Mouse (Mus musculus) spleen, adult 2 months (tissue): ENCODE measurements around the gene Npas3. TPM values are rescaled to one million over a fixed set of nuclear protein-coding genes. Genes with fewer than 3 reads are reported as not detected.

Experiments
- DNase-seq, 2 experiments: peaks; one replicate each; pipeline versions ENCODE4 v3.0.0 to v3.0.0-alpha.2; 2012 to 2021; ENCODE audit warnings: low spot score in 2 of 2, low read depth in 1 of 2
- H3K27ac ChIP-seq: fragments of 200-500 bp; 2 replicates; pipeline ENCODE4 v1.5.1; 2012; ENCODE audit warnings: low read length, inconsistent platforms; ENCODE audit not compliant: insufficient read depth
- H3K27me3 ChIP-seq: fragments of 200-500 bp; 2 replicates; pipeline ENCODE4 v1.6.1; 2012; ENCODE audit warnings: mild to moderate bottlenecking, moderate library complexity, low read length, inconsistent platforms; ENCODE audit not compliant: control insufficient read depth, insufficient read depth
- H3K36me3 ChIP-seq: fragments of 200-500 bp; 2 replicates; pipeline ENCODE4 v1.6.1; 2012; ENCODE audit warnings: mild to moderate bottlenecking, low read length, inconsistent platforms; ENCODE audit not compliant: control insufficient read depth, insufficient read depth
- H3K4me1 ChIP-seq: fragments of 200-500 bp; 2 replicates; pipeline ENCODE4 v1.6.1; 2011; ENCODE audit warnings: inconsistent platforms; ENCODE audit not compliant: control insufficient read depth, insufficient read depth, insufficient read length
- H3K4me3 ChIP-seq: fragments of 200-500 bp; 2 replicates; pipeline ENCODE4 v1.5.1; 2011; ENCODE audit warnings: mild to moderate bottlenecking, inconsistent platforms; ENCODE audit not compliant: insufficient read depth, insufficient read length; ENCODE audit errors: extremely low read depth
- CTCF ChIP-seq: fragments of 200-500 bp; IDR thresholded peaks from 2 replicates; pipeline ENCODE4 v1.5.1; 2011; ENCODE audit warnings: mild to moderate bottlenecking, inconsistent platforms; ENCODE audit not compliant: insufficient read depth, insufficient read length, insufficient replicate concordance; ENCODE audit errors: extremely low read depth
- POLR2A ChIP-seq: fragments of 200-500 bp; IDR thresholded peaks from 2 replicates; pipeline ENCODE4 v1.6.1; 2011; ENCODE audit warnings: low read depth, low read length, inconsistent platforms
- WGBS: fragments of 180-500 bp; shearing (Covaris S2); methylation state at CpG from one replicate; pipeline ENCODE4 v1.1.7; 2018; 5-methylcytosine and 5-hydroxymethylcytosine counted together
- polyA plus RNA-seq: library from polyadenylated mRNA; depleted of rRNA; stranded (reverse); fragments of >200 nt; gene quantifications from 2 replicates; pipeline ENCODE4 v1.2.3, GENCODE M21; 2012

The Npas3 gene
- polyA plus RNA-seq, 1 experiment: 0.26 TPM

GRCm38 (mm10) chr12:54004606-54005005 lies 756.1 kb downstream of the Npas3 start:
- no peak for DNase-seq
- TF ChIP-seq CTCF: no peak
- TF ChIP-seq POLR2A: no peak
- 84% methylated on average over 8 of the region's 8 CpGs for WGBS

GRCm38 (mm10) chr12:54005546-54005945 lies 757.1 kb downstream of the Npas3 start:
- 69% methylated on average over 4 of the region's 4 CpGs for WGBS

More at GRCm38 (mm10) chr12:54004606-54005005, 756.1 kb downstream of the Npas3 start:
- H3K36me3 ChIP-seq: no peaks in the 10 kb centered on the region
- H3K27me3 ChIP-seq: no peaks in the 10 kb centered on the region
- no peaks in the 10 kb centered on the region for H3K4me1 ChIP-seq
- no peak overlapping the region for H3K4me3 ChIP-seq
- H3K27ac ChIP-seq: no peak overlapping the region

GRCm38 (mm10) chr12:54015304-54015703 lies 766.8 kb downstream of the Npas3 start:
- no peak for DNase-seq

More at GRCm38 (mm10) chr12:54005546-54005945, 757.1 kb downstream of the Npas3 start:
- TF ChIP-seq POLR2A (no peak), CTCF (no peak)
- Histone ChIP-seq H3K36me3 (no peaks in the 10 kb centered on the region), H3K27me3 (no peaks in the 10 kb centered on the region), H3K27ac (no peak overlapping the region), H3K4me3 (no peak overlapping the region), H3K4me1 (no peaks in the 10 kb centered on the region)
- DNase-seq: no peak

GRCm38 (mm10) chr12:54017949-54018348 lies 769.5 kb downstream of the Npas3 start:
- no peak overlapping the region for H3K27ac ChIP-seq
- no peaks in the 10 kb centered on the region for H3K36me3 ChIP-seq
- no peak for TF ChIP-seq POLR2A
- no peak for TF ChIP-seq CTCF
- no peaks in the 10 kb centered on the region for H3K27me3 ChIP-seq
- WGBS: 92% methylated on average over 8 of the region's 8 CpGs
- no peaks in the 10 kb centered on the region for H3K4me1 ChIP-seq
- DNase-seq: no peak
- no peak overlapping the region for H3K4me3 ChIP-seq

More at GRCm38 (mm10) chr12:54015304-54015703, 766.8 kb downstream of the Npas3 start:
- Histone ChIP-seq H3K4me1 (no peaks in the 10 kb centered on the region), H3K4me3 (no peak overlapping the region), H3K36me3 (no peaks in the 10 kb centered on the region), H3K27me3 (no peaks in the 10 kb centered on the region), H3K27ac (no peak overlapping the region)
- TF ChIP-seq POLR2A (no peak), CTCF (no peak)

- no peak overlapping the region for H3K4me3 ChIP-seq
- TF ChIP-seq POLR2A (no peak), CTCF (no peak)
- WGBS: 95% methylated on average over 8 of the region's 8 CpGs
- no peak for DNase-seq
- H3K27ac ChIP-seq: no peak overlapping the region
- H3K27me3 ChIP-seq: no peaks in the 10 kb centered on the region
- H3K36me3 ChIP-seq: no peaks in the 10 kb centered on the region
- H3K4me1 ChIP-seq: no peaks in the 10 kb centered on the region
These were observed 771.5 kb downstream of the Npas3 start for GRCm38 (mm10) chr12:54019979-54020378.

- no peak overlapping the region for H3K4me3 ChIP-seq
- 76% methylated on average over 8 of the region's 8 CpGs for WGBS
These were observed 786.3 kb downstream of the Npas3 start for GRCm38 (mm10) chr12:54034666-54035346.

GRCm38 (mm10) chr12:54037602-54038001 lies 789.1 kb downstream of the Npas3 start:
- Histone ChIP-seq H3K4me1 (no peaks in the 10 kb centered on the region), H3K36me3 (no peaks in the 10 kb centered on the region), H3K4me3 (no peak overlapping the region), H3K27ac (no peak overlapping the region), H3K27me3 (no peaks in the 10 kb centered on the region)
- TF ChIP-seq POLR2A (no peak), CTCF (no peak)
- DNase-seq: no peak
- WGBS: 91% methylated on average over 3 of the region's 3 CpGs

More at GRCm38 (mm10) chr12:54034666-54035346, 786.3 kb downstream of the Npas3 start:
- no peak for DNase-seq
- TF ChIP-seq CTCF (no peak), POLR2A (no peak)
- H3K27ac ChIP-seq: no peak overlapping the region
- no peaks in the 10 kb centered on the region for H3K4me1 ChIP-seq
- H3K27me3 ChIP-seq: no peaks in the 10 kb centered on the region
- H3K36me3 ChIP-seq: no peaks in the 10 kb centered on the region
